Mouse (Mus musculus) cerebellum, adult (tissue): ENCODE measurements around the gene Olfr523.

Experiments
- ATAC-seq: cut with Nextera tagmentation; 2 replicates; pipeline ENCODE4 v1.9.2; 2017; ENCODE audit warnings: mild to moderate bottlenecking, moderate library complexity, mixed read lengths; ENCODE audit not compliant: insufficient number of reproducible peaks, low FRiP score, low TSS enrichment

The Olfr523 gene

GRCm38 (mm10) chr7:140170863-140171262, 2.2 kb upstream of the Olfr523 start:
- ATAC-seq = no peak

- ATAC-seq = no peak
Observed at GRCm38 (mm10) chr7:140179176-140179575, 6.2 kb downstream of the Olfr523 start.

GRCm38 (mm10) chr7:140180692-140181091, 7.7 kb downstream of the Olfr523 start:
- ATAC-seq = no peak

- ATAC-seq = no peak
Observed at GRCm38 (mm10) chr7:140184206-140184605, 11.2 kb downstream of the Olfr523 start.

- ATAC-seq = no peak
Observed at GRCm38 (mm10) chr7:140186646-140187620, 13.9 kb downstream of the Olfr523 start.

GRCm38 (mm10) chr7:140187721-140188390, 14.8 kb downstream of the Olfr523 start:
- no peak for ATAC-seq

GRCm38 (mm10) chr7:140188391-140189328, 15.6 kb downstream of the Olfr523 start:
- no peak for ATAC-seq

- no peak for ATAC-seq
Observed at GRCm38 (mm10) chr7:140190435-140190834, 17.4 kb downstream of the Olfr523 start.

- ATAC-seq = no peak
Observed at GRCm38 (mm10) chr7:140192445-140192844, 19.4 kb downstream of the Olfr523 start.

- no peak for ATAC-seq
Observed at GRCm38 (mm10) chr7:140192851-140193250, 19.8 kb downstream of the Olfr523 start.

GRCm38 (mm10) chr7:140194031-140194430, 21.0 kb downstream of the Olfr523 start:
- no peak for ATAC-seq

GRCm38 (mm10) chr7:140196002-140196401, 23.0 kb downstream of the Olfr523 start:
- no peak for ATAC-seq

- no peak for ATAC-seq
Observed at GRCm38 (mm10) chr7:140201090-140201489, 28.1 kb downstream of the Olfr523 start.

- no peak for ATAC-seq
Observed at GRCm38 (mm10) chr7:140205864-140206263, 32.8 kb downstream of the Olfr523 start, which contains the start of gene Olfr524. Olfr524 (minus strand) TSS chr7:140205964.

- ATAC-seq = no peak
Observed at GRCm38 (mm10) chr7:140206904-140207303, 33.9 kb downstream of the Olfr523 start.

- no peak for ATAC-seq
Observed at GRCm38 (mm10) chr7:140208153-140208552, 35.1 kb downstream of the Olfr523 start.

GRCm38 (mm10) chr7:140208677-140209076, 35.7 kb downstream of the Olfr523 start:
- no peak for ATAC-seq

- no peak for ATAC-seq
Observed at GRCm38 (mm10) chr7:140213841-140214240, 40.8 kb downstream of the Olfr523 start.

GRCm38 (mm10) chr7:140217967-140218366, 45.0 kb downstream of the Olfr523 start, which contains the start of gene Cd163l1:
Cd163l1 (plus strand) TSS chr7:140218267.
- ATAC-seq = no peak

GRCm38 (mm10) chr7:140219268-140219667, 46.3 kb downstream of the Olfr523 start:
- ATAC-seq = no peak
